Mouse (Mus musculus) midbrain, embryonic 13.5 days (tissue): ENCODE measurements around the gene Dgkg. TPM values are rescaled to one million over a fixed set of nuclear protein-coding genes. Genes with fewer than 3 reads are reported as not detected.

ENCODE experiments used
- ATAC-seq: fragments of 200-750 bp; cut with Nextera tagmentation; 2 replicates; pipeline ENCODE4 v1.8.0; 2017; ENCODE audit warnings: mild to moderate bottlenecking, moderate TSS enrichment, moderate library complexity
- H3K27ac ChIP-seq: fragments of 300-500 bp; sonication (generic); 2 replicates; pipeline ENCODE4 v1.5.1; 2015; ENCODE audit warnings: inconsistent platforms, mild to moderate bottlenecking, moderate library complexity
- H3K27me3 ChIP-seq: fragments of 300-500 bp; sonication (generic); 2 replicates; pipeline ENCODE4 v1.6.1; 2015; ENCODE audit warnings: mild to moderate bottlenecking, inconsistent platforms
- H3K36me3 ChIP-seq: fragments of 300-500 bp; sonication (generic); 2 replicates; pipeline ENCODE4 v1.6.1; 2015; ENCODE audit warnings: mild to moderate bottlenecking, inconsistent platforms
- H3K4me1 ChIP-seq: fragments of 300-500 bp; sonication (generic); replicated peaks from 2 replicates; pipeline ENCODE4 v1.6.1; 2015; ENCODE audit warnings: inconsistent platforms
- H3K4me2 ChIP-seq: fragments of 300-500 bp; sonication (generic); replicated peaks from 2 replicates; pipeline ENCODE4 v1.6.1; 2015; ENCODE audit warnings: moderate library complexity, mild to moderate bottlenecking, inconsistent platforms
- H3K4me3 ChIP-seq: fragments of 300-500 bp; sonication (generic); replicated peaks from 2 replicates; pipeline ENCODE4 v1.5.1; 2015; ENCODE audit warnings: mild to moderate bottlenecking, inconsistent platforms
- H3K9ac ChIP-seq: fragments of 300-500 bp; sonication (generic); replicated peaks from 2 replicates; pipeline ENCODE4 v1.6.1; 2015; ENCODE audit warnings: mild to moderate bottlenecking, inconsistent platforms
- H3K9me3 ChIP-seq: fragments of 300-500 bp; sonication (generic); 2 replicates; pipeline ENCODE4 v1.6.1; 2016; ENCODE audit warnings: mild to moderate bottlenecking, inconsistent platforms
- WGBS: fragments of 180-500 bp; shearing (Covaris S2); methylation state at CpG from one replicate; pipeline ENCODE4 v1.1.7; 2015; 5-methylcytosine and 5-hydroxymethylcytosine counted together
- polyA plus RNA-seq: library from polyadenylated mRNA; unstranded; fragments of >200 nt; fragmentation: Nextera tagmentation; extraction: Ambion mirVana; gene quantifications from 2 replicates; pipeline ENCODE4 v1.2.1, GENCODE M21; 2015

The Dgkg gene
- polyA plus RNA-seq, 1 experiment from 2014 or later = 0.46 TPM

DNA sequence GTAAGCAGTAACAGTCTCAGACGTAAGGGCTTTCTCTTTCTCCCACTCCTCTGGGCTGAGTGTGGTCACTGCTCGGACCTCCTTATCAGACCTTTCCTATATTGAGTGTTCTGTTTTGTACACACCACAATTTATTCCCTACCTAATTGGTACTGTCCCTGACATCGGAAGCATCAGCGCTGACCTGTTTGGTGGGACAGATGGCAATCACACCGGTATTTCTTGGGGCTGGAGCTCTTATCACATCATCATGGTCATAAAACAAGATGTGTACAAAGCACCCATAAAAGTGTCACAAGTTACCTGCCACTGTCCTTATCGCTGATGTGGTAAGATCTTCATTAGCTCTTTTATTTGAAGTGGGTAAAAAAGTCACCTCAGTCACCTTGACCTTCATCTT, 155.2 kb downstream of the Dgkg start:
- no peak overlapping the region for H3K4me2 ChIP-seq
- no peak overlapping the region for H3K4me3 ChIP-seq
- no peak for ATAC-seq
- no peaks in the 10 kb centered on the region for H3K4me1 ChIP-seq
- H3K9ac ChIP-seq = no peak overlapping the region
- no peaks in the 10 kb centered on the region for H3K9me3 ChIP-seq
- H3K27ac ChIP-seq = no peak overlapping the region
- H3K36me3 ChIP-seq = no peaks in the 10 kb centered on the region
- no peaks in the 10 kb centered on the region for H3K27me3 ChIP-seq
- 93% methylated on average over 6 of the region's 6 CpGs for WGBS

DNA sequence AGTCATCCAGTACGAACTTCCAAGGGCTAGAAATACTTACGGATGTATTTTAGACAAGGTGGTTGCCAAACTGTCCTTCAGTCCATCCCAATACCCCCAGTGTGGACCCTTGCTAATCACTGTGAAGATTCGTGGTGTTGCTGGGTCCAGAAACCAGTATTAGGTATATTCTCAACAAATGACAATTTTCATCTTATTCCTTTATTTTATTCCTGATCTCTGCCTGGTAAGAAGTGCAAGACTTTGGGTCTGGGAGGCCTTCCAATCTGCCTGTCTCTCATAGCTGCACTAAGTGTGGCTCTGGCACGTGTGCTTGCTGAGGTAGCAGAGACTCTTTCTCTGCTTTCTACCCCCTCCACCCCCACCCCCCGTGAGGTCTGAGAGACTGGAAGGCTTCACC, 156.5 kb downstream of the Dgkg start:
- Histone ChIP-seq H3K4me3 (no peak overlapping the region), H3K36me3 (no peaks in the 10 kb centered on the region), H3K9me3 (no peaks in the 10 kb centered on the region), H3K27ac (no peak overlapping the region), H3K4me1 (no peaks in the 10 kb centered on the region), H3K9ac (no peak overlapping the region), H3K27me3 (no peaks in the 10 kb centered on the region), H3K4me2 (no peak overlapping the region)
- ATAC-seq = no peak
- WGBS = 88% methylated on average over 5 of the region's 5 CpGs

DNA sequence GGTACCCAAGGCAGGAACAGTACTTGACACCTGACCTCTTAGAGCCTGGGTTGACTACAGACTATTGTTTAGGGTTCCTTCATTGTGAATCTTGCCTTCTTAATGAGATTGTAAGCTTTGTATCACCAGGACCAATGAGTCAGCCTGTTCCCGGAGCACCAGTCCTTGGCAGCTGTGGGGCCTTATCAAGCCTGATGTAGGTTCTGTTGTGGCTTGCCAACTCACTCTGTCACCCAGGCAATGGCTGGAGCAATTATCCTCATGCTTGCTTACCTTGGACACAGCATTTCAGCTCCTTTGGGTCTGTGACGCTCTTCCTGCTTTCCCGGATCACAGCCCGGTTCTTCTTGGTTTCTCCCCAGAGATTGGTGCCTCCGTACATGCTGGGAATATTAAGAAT, 157.1 kb downstream of the Dgkg start:
- H3K4me2 ChIP-seq = no peak overlapping the region
- H3K9me3 ChIP-seq = no peaks in the 10 kb centered on the region
- WGBS = 91% methylated on average over 5 of the region's 5 CpGs
- no peak for ATAC-seq
- H3K27ac ChIP-seq = no peak overlapping the region
- H3K9ac ChIP-seq = no peak overlapping the region
- H3K4me1 ChIP-seq = no peaks in the 10 kb centered on the region
- no peak overlapping the region for H3K4me3 ChIP-seq
- H3K36me3 ChIP-seq = no peaks in the 10 kb centered on the region
- H3K27me3 ChIP-seq = no peaks in the 10 kb centered on the region

DNA sequence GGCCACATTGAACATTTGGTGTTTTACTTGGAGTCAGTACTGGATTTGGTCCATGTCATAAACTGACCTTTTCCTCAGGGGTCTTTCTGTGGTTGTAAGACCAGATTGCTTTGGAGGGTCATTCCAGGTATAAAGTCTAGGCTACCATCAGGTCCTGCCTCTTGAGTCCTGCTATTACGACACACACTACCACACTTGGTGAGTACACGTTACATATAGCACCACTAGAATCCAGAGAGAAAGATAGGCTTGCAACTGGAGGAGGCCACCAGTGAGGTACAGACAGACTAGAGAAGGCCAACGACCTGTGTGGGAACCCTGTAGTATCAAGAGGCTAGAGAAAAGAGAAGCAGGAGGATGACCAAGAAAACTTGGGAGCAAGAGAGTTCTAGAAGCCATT, 157.6 kb downstream of the Dgkg start:
- H3K27me3 ChIP-seq = no peaks in the 10 kb centered on the region
- WGBS = 86% methylated on average over 3 of the region's 3 CpGs
- H3K4me1 ChIP-seq = no peaks in the 10 kb centered on the region

DNA sequence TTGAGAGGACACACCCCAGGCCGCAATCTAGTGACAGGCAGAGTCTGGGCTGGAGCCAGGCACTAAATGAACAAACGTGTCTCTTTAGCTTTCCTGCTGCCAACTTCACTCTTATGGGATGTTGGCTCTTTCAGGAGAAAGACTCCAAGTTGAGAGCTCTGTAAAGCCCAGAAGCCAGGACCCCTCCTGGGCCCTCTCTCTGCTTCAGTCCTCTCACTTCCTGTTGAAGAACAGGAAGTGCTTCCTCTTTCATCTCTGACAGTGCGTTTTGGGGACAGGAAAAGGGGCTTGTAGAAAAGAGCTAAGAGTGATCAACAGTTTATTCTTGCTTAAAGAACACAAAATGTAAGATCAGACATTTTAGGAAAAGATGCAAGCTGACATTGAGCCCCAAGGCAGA, 159.0 kb downstream of the Dgkg start:
- ATAC-seq = no peak
- WGBS = 76% methylated on average over 3 of the region's 3 CpGs
- Histone ChIP-seq H3K9ac (no peak overlapping the region), H3K4me3 (no peak overlapping the region), H3K9me3 (no peaks in the 10 kb centered on the region), H3K4me1 (no peaks in the 10 kb centered on the region), H3K27ac (no peak overlapping the region), H3K4me2 (no peak overlapping the region), H3K27me3 (no peaks in the 10 kb centered on the region), H3K36me3 (no peaks in the 10 kb centered on the region)

More for the DNA sequence above, 157.6 kb downstream of the Dgkg start:
- Histone ChIP-seq H3K36me3 (no peaks in the 10 kb centered on the region), H3K27ac (no peak overlapping the region), H3K4me3 (no peak overlapping the region), H3K4me2 (no peak overlapping the region), H3K9ac (no peak overlapping the region), H3K9me3 (no peaks in the 10 kb centered on the region)
- ATAC-seq = no peak

DNA sequence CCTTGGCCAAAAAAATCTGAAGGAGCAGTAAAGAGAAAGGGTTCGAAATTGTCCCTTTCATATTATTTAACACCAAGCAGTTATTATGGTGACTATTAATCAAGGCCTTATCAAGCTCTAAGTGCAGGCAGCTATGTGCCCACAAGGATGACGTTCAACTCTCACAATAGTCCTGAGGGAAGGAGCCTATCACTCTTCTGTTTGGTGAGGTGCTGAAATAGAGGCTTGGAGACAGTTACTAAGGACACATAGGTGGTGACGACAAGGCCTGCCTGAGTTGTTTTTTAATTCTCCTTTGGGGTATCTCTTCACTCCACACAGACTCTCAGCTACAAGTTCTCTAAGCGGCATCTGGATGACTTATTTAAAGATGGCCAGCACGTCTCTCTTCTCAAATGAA, 161.8 kb downstream of the Dgkg start:
- no peaks in the 10 kb centered on the region for H3K36me3 ChIP-seq
- WGBS = 89% methylated on average over 5 of the region's 5 CpGs
- H3K9me3 ChIP-seq = no peaks in the 10 kb centered on the region
- ATAC-seq = no peak
- no peak overlapping the region for H3K9ac ChIP-seq
- no peak overlapping the region for H3K4me3 ChIP-seq
- no peaks in the 10 kb centered on the region for H3K27me3 ChIP-seq
- H3K4me1 ChIP-seq = no peaks in the 10 kb centered on the region; the same call in 1 of the 2 replicates
- no peak overlapping the region for H3K27ac ChIP-seq
- no peak overlapping the region for H3K4me2 ChIP-seq

DNA sequence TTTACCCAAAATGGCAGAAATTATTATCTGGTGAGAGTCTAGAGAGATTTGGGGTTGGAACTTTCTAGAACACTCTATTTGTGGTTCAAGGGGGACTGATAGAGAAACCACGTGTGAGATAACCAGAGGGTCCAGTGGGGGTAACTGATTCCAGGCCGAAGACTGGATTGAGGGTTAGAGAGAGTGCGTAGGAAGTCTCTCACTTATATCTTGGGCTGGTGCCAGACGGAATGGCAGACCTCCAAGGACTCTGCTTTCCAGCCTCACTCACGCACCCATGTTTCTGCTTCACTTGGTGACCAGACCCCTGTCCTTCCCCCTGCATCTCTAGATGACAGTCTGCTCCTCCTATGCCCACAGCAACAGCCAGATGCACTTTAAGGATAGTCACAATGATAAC, 162.2 kb downstream of the Dgkg start:
- no peak overlapping the region for H3K4me3 ChIP-seq

DNA sequence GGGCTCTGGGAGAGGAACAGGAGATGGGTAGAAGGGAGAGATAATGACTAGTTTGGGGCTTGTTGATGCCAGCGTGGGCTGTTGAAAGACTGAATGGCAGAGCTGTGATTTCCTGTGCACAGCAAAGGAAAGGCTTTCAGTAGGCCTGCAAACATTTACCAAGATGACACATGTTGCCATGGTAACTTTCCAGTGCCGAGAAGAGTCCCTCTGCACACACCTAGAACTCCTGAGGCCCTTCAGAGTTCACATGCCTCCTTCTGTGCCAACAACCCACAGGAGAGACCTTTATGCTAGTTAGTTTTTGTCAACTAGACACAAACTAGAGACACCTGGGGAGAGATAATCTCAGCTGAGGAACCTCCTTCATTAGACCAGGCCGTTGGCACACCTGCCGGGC, 163.6 kb downstream of the Dgkg start:
- Histone ChIP-seq H3K36me3 (no peaks in the 10 kb centered on the region), H3K27me3 (no peaks in the 10 kb centered on the region), H3K9me3 (no peaks in the 10 kb centered on the region), H3K27ac (no peak overlapping the region), H3K4me3 (no peak overlapping the region), H3K4me1 (no peaks in the 10 kb centered on the region; the same call in 1 of the 2 replicates), H3K9ac (no peak overlapping the region), H3K4me2 (no peak overlapping the region)
- ATAC-seq = no peak
- 67% methylated on average over 4 of the region's 4 CpGs for WGBS

More for the DNA sequence above, 162.2 kb downstream of the Dgkg start:
- no peak overlapping the region for H3K9ac ChIP-seq
- ATAC-seq = no peak
- 91% methylated on average over 5 of the region's 5 CpGs for WGBS
- no peaks in the 10 kb centered on the region; the same call in 1 of the 2 replicates for H3K4me1 ChIP-seq
- H3K4me2 ChIP-seq = no peak overlapping the region
- no peaks in the 10 kb centered on the region for H3K36me3 ChIP-seq
- H3K27ac ChIP-seq = no peak overlapping the region
- H3K27me3 ChIP-seq = no peaks in the 10 kb centered on the region
- no peaks in the 10 kb centered on the region for H3K9me3 ChIP-seq

DNA sequence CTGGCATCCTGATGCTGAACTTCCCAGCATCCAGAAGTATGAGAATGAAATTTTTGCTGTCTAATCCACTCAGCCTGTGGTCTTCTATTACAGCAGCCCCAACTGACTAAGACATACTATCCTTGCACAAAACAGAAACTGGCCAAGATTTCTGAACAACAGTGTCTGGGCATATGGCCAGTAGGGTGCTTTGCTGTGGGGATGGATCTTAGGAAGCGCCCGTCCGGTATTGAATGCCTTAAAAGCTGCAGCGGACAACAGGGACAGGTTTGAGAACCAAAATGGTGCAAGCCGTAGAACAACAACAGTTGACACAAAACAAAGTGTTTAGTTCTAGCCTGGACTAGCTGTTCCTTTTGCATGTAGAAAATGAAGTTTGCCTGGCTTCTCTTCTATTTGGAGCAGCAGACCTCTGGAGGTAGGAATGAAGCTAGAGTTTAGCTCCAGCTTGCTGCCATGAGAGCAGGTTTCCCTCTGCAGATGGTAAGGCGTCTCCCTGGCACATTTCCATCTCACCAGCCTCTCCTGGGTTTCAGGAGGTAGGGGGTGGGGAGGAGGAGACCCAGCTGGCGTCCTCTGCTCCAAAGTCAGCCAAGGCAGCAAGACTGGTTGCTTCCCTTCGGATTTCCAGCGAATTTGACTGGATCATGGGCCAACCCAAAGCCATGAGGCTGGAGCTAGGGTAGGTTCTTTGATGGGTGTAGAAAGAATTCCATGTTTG, 165.4 kb downstream of the Dgkg start:
- Histone ChIP-seq H3K4me3 (no peak overlapping the region), H3K9ac (no peak overlapping the region), H3K27me3 (no peaks in the 10 kb centered on the region), H3K4me2 (no peak overlapping the region), H3K36me3 (no peaks in the 10 kb centered on the region), H3K9me3 (no peaks in the 10 kb centered on the region), H3K27ac (no peak overlapping the region), H3K4me1 (no peaks in the 10 kb centered on the region; the same call in 1 of the 2 replicates)
- no peak for ATAC-seq
- WGBS = 88% methylated on average over 9 of the region's 9 CpGs

- ATAC-seq = no peak
- Histone ChIP-seq H3K27me3 (no peaks in the 10 kb centered on the region), H3K4me2 (no peak overlapping the region), H3K4me3 (no peak overlapping the region), H3K9me3 (no peaks in the 10 kb centered on the region), H3K27ac (no peak overlapping the region), H3K36me3 (no peaks in the 10 kb centered on the region), H3K4me1 (no peaks in the 10 kb centered on the region), H3K9ac (no peak overlapping the region)
- WGBS = 92% methylated on average over 1 of the region's 1 CpGs
Observed at GRCm38 (mm10) chr16:22483900-22484299, 173.1 kb downstream of the Dgkg start.

DNA sequence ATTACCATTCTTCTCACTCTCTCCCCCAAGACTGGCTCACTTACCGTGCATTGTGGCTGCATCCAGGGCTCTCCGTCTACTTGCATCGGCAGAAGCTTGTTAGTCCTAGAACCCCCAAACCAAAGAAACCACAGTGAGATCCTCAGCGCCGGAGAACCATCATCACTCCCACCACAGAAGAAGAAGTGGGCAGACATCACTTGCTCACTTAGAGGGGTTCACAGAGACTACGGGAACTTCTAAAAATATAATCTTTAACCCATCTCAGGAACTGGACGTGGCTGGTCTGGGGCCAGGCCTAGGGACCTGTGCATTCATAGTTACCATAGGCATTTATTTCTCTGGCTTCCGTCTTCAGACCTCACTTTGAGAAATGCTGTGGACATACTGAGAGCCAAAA, 177.7 kb downstream of the Dgkg start:
- WGBS = 95% methylated on average over 8 of the region's 8 CpGs
- no peak for ATAC-seq
- Histone ChIP-seq H3K4me3 (no peak overlapping the region), H3K27ac (no peak overlapping the region), H3K36me3 (no peaks in the 10 kb centered on the region), H3K4me2 (no peak overlapping the region), H3K9ac (no peak overlapping the region), H3K27me3 (no peaks in the 10 kb centered on the region), H3K9me3 (no peaks in the 10 kb centered on the region), H3K4me1 (no peaks in the 10 kb centered on the region)

DNA sequence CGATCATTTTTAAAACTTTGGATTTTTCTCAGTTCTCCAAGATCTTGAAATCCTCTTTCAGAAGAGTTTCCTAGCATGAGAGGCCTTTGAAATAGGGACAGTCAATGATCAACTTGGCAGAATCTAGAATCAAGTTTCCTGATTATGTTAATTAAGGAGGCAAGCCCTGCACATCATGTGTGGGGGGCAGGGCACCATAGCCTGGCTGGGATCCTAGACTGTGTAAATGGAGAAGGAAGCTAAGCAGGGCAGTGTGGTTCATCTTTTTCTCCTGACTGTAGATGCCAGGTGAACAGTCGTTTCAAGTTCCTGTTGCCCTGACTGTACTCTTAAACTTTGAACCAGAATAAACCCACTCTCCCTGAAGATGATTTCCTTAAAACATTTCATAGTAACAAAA, 185.3 kb downstream of the Dgkg start:
- Histone ChIP-seq H3K4me3 (no peak overlapping the region), H3K9ac (no peak overlapping the region), H3K4me1 (no peaks in the 10 kb centered on the region), H3K4me2 (no peak overlapping the region), H3K36me3 (no peaks in the 10 kb centered on the region), H3K27ac (no peak overlapping the region), H3K9me3 (no peaks in the 10 kb centered on the region), H3K27me3 (no peaks in the 10 kb centered on the region)
- 93% methylated on average over 2 of the region's 2 CpGs for WGBS
- no peak for ATAC-seq

- no peak overlapping the region for H3K9ac ChIP-seq
- H3K36me3 ChIP-seq = no peaks in the 10 kb centered on the region
- WGBS = 88% methylated on average over 11 of the region's 11 CpGs
Observed at GRCm38 (mm10) chr16:22469385-22469784, 187.6 kb downstream of the Dgkg start.

More at GRCm38 (mm10) chr16:22469385-22469784, 187.6 kb downstream of the Dgkg start:
- ATAC-seq = no peak
- H3K27ac ChIP-seq = no peak overlapping the region
- no peaks in the 10 kb centered on the region for H3K27me3 ChIP-seq
- no peaks in the 10 kb centered on the region for H3K4me1 ChIP-seq
- H3K4me2 ChIP-seq = no peak overlapping the region
- no peaks in the 10 kb centered on the region for H3K9me3 ChIP-seq
- no peak overlapping the region for H3K4me3 ChIP-seq
